Mouse (Mus musculus): Measurements from ENCODE around the gene Ifi47. TPM values are rescaled to one million over a fixed set of nuclear protein-coding genes. Genes with fewer than 3 reads are reported as not detected.
"Not testable (repeated sequence)": the region's sequence is repeated elsewhere in the genome, so short reads cannot be mapped to it uniquely, and the experiment has no call there.

The Ifi47 gene
- not detected in 2 replicates for polyA plus RNA-seq (2012)

- H3K27me3 ChIP-seq (ENCODE audit: control insufficient read depth); H3K9me3 ChIP-seq (ENCODE audit: control insufficient read depth, low read length); H3K4me3 ChIP-seq (replicated peaks); H3K4me1 ChIP-seq (ENCODE audit: control insufficient read depth); H3K36me3 ChIP-seq (ENCODE audit: control insufficient read depth): not testable (repeated sequence)
Observed at GRCm38 (mm10) chr11:49076001-49076757, at the start of gene Ifi47. Ifi47 (plus strand) TSS chr11:49076587.

GRCm38 (mm10) chr11:49050064-49050463 is 26.3 kb upstream of the Ifi47 start:
- H3K4me1 ChIP-seq (ENCODE audit: control insufficient read depth), result not testable (repeated sequence)

GRCm38 (mm10) chr11:49051093-49051891 is 25.1 kb upstream of the Ifi47 start, which contains the start of gene 9930111J21Rik2:
9930111J21Rik2 (minus strand) TSS chr11:49051242.
- H3K27me3 ChIP-seq (ENCODE audit: control insufficient read depth); H3K4me3 ChIP-seq (replicated peaks); H3K36me3 ChIP-seq (ENCODE audit: control insufficient read depth); H3K4me1 ChIP-seq (ENCODE audit: control insufficient read depth); H3K9me3 ChIP-seq (ENCODE audit: control insufficient read depth, low read length): not testable (repeated sequence)

More at GRCm38 (mm10) chr11:49050064-49050463, 26.3 kb upstream of the Ifi47 start:
- H3K4me3 ChIP-seq (replicated peaks); H3K9me3 ChIP-seq (ENCODE audit: control insufficient read depth, low read length); H3K36me3 ChIP-seq (ENCODE audit: control insufficient read depth); H3K27me3 ChIP-seq (ENCODE audit: control insufficient read depth): not testable (repeated sequence)

GRCm38 (mm10) chr11:49051894-49052293 is 24.5 kb upstream of the Ifi47 start:
- H3K9me3 ChIP-seq (ENCODE audit: control insufficient read depth, low read length); H3K4me1 ChIP-seq (ENCODE audit: control insufficient read depth); H3K36me3 ChIP-seq (ENCODE audit: control insufficient read depth); H3K27me3 ChIP-seq (ENCODE audit: control insufficient read depth); H3K4me3 ChIP-seq (replicated peaks): not testable (repeated sequence)

- not testable (repeated sequence) for H3K4me3 ChIP-seq (replicated peaks)
Observed at GRCm38 (mm10) chr11:49060061-49060460, 16.3 kb upstream of the Ifi47 start.

GRCm38 (mm10) chr11:49061865-49062264 is 14.5 kb upstream of the Ifi47 start:
- H3K9me3 ChIP-seq (ENCODE audit: control insufficient read depth, low read length), result not testable (repeated sequence)

More at GRCm38 (mm10) chr11:49060061-49060460, 16.3 kb upstream of the Ifi47 start:
- H3K36me3 ChIP-seq (ENCODE audit: control insufficient read depth); H3K9me3 ChIP-seq (ENCODE audit: control insufficient read depth, low read length); H3K27me3 ChIP-seq (ENCODE audit: control insufficient read depth); H3K4me1 ChIP-seq (ENCODE audit: control insufficient read depth): not testable (repeated sequence)

GRCm38 (mm10) chr11:49063713-49064469 is 12.5 kb upstream of the Ifi47 start, which contains the start of gene Tgtp2:
Tgtp2 (minus strand) TSS chr11:49064206.
- not testable (repeated sequence) for H3K4me3 ChIP-seq (replicated peaks); H3K27me3 ChIP-seq (ENCODE audit: control insufficient read depth); H3K36me3 ChIP-seq (ENCODE audit: control insufficient read depth)

More at GRCm38 (mm10) chr11:49061865-49062264, 14.5 kb upstream of the Ifi47 start:
- not testable (repeated sequence) for H3K27me3 ChIP-seq (ENCODE audit: control insufficient read depth); H3K4me1 ChIP-seq (ENCODE audit: control insufficient read depth); H3K36me3 ChIP-seq (ENCODE audit: control insufficient read depth); H3K4me3 ChIP-seq (replicated peaks)

GRCm38 (mm10) chr11:49068358-49068757 is 8.0 kb upstream of the Ifi47 start:
- TF ChIP-seq GATA1 (IDR thresholded peaks at IDR 0.05; ENCODE audit: low read length) (no peak), TAL1 (IDR thresholded peaks at IDR 0.05; ENCODE audit: low read length) (no peak)
- no peaks in the 10 kb centered on the region for H3K36me3 ChIP-seq (ENCODE audit: control insufficient read depth)
- no peak overlapping the region for H3K4me3 ChIP-seq (replicated peaks)

More at GRCm38 (mm10) chr11:49063713-49064469, 12.5 kb upstream of the Ifi47 start, which contains the start of gene Tgtp2:
- not testable (repeated sequence) for H3K9me3 ChIP-seq (ENCODE audit: control insufficient read depth, low read length); H3K4me1 ChIP-seq (ENCODE audit: control insufficient read depth)

GRCm38 (mm10) chr11:49077012-49077411 is 625 bp downstream of the Ifi47 start:
- no peaks in the 10 kb centered on the region for H3K36me3 ChIP-seq (ENCODE audit: control insufficient read depth)
- TF ChIP-seq TAL1 (IDR thresholded peaks at IDR 0.05; ENCODE audit: low read length) (no peak), GATA1 (IDR thresholded peaks at IDR 0.05; ENCODE audit: low read length) (no peak)
- H3K27me3 ChIP-seq (ENCODE audit: control insufficient read depth), result no peaks in the 10 kb centered on the region
- H3K4me3 ChIP-seq (replicated peaks), result no peak overlapping the region
- peaks cover 12% of the 10 kb centered on the region for H3K4me1 ChIP-seq (ENCODE audit: control insufficient read depth)
- H3K9me3 ChIP-seq (ENCODE audit: control insufficient read depth, low read length), result no peaks in the 10 kb centered on the region

More at GRCm38 (mm10) chr11:49068358-49068757, 8.0 kb upstream of the Ifi47 start:
- Histone ChIP-seq H3K9me3 (ENCODE audit: control insufficient read depth, low read length) (no peaks in the 10 kb centered on the region), H3K4me1 (ENCODE audit: control insufficient read depth) (peaks cover 2% of the 10 kb centered on the region; the same call in 1 of the 2 replicates), H3K27me3 (ENCODE audit: control insufficient read depth) (no peaks in the 10 kb centered on the region)
